Mouse (Mus musculus) MEL (cell line): ENCODE results near the gene Eno2.

Experiments
- CHD2 ChIP-seq: IDR thresholded peaks from 2 replicates; pipeline ENCODE4 v1.6.1; 2011; ENCODE audit warnings: low read length, improper control_type of control experiment
- CTCF ChIP-seq, 3 experiments: IDR thresholded peaks in 2 of 3; conservative IDR thresholded peaks in 1 of 3; 2 replicates each; pipeline ENCODE4 v1.5.1; 2011 to 2012; ENCODE audit warnings: low read length in 3 of 3, low read depth in 2 of 3, mild to moderate bottlenecking in 2 of 3, improper control_type of control experiment in 1 of 3, inconsistent platforms in 1 of 3, mixed read lengths in 1 of 3, moderate library complexity in 1 of 3; ENCODE audit not compliant: control insufficient read depth in 1 of 3, insufficient read depth in 1 of 3, poor library complexity in 1 of 3, severe bottlenecking in 1 of 3
- EP300 ChIP-seq, 2 experiments: IDR thresholded peaks; 2 replicates each; pipeline ENCODE4 v1.6.1; 2011; ENCODE audit warnings: improper control_type of control experiment in 2 of 2, low read length in 2 of 2, low read depth in 1 of 2, mild to moderate bottlenecking in 1 of 2
- ETS1 ChIP-seq: IDR thresholded peaks from 2 replicates; pipeline ENCODE4 v1.6.1; 2012; ENCODE audit warnings: low read depth, mild to moderate bottlenecking, inconsistent platforms, low read length, improper control_type of control experiment, moderate library complexity
- HCFC1 ChIP-seq: IDR thresholded peaks from 2 replicates; pipeline ENCODE4 v1.6.1; 2012; ENCODE audit warnings: low read depth, mild to moderate bottlenecking, inconsistent platforms, low read length, improper control_type of control experiment, moderate library complexity
- MAX ChIP-seq: IDR thresholded peaks from 2 replicates; pipeline ENCODE4 v1.6.1; 2011; ENCODE audit warnings: low read length, improper control_type of control experiment
- POLR2A ChIP-seq, 2 experiments: IDR thresholded peaks; 2 replicates each; pipeline ENCODE4 v1.6.1; 2011 to 2012; ENCODE audit warnings: low read length in 2 of 2, mild to moderate bottlenecking in 2 of 2, control low read depth in 1 of 2, improper control_type of control experiment in 1 of 2, low read depth in 1 of 2, moderate library complexity in 1 of 2; ENCODE audit not compliant: control insufficient read depth in 1 of 2, insufficient read depth in 1 of 2, poor library complexity in 1 of 2
- RAD21 ChIP-seq: IDR thresholded peaks from 2 replicates; pipeline ENCODE4 v1.6.1; 2011; ENCODE audit warnings: mild to moderate bottlenecking, low read depth, low read length, improper control_type of control experiment
- ZKSCAN1 ChIP-seq: IDR thresholded peaks from 2 replicates; pipeline ENCODE4 v1.6.1; 2012; ENCODE audit warnings: low read depth, mild to moderate bottlenecking, inconsistent platforms, low read length, improper control_type of control experiment, moderate library complexity

GRCm38 (mm10) chr6:124718703-124719102 is 50.8 kb downstream of the Eno2 start:
- TF ChIP-seq EP300 (IDR thresholded peaks at IDR 0.05; ENCODE audit: low read depth in 1 of 2, low read length in 2 of 2) (no peak), CTCF (IDR thresholded peaks at IDR 0.05 in 2 of 3, conservative IDR thresholded peaks at IDR 0.05 in 1 of 3; ENCODE audit: control insufficient read depth in 1 of 3, insufficient read depth in 1 of 3, low read depth in 2 of 3, low read length in 3 of 3, poor library complexity in 1 of 3, severe bottlenecking in 1 of 3) (no peak), CHD2 (no peak), MAX (no peak), HCFC1 (no peak), RAD21 (no peak), POLR2A (IDR thresholded peaks at IDR 0.05; ENCODE audit: control insufficient read depth in 1 of 2, insufficient read depth in 1 of 2, low read depth in 1 of 2, low read length in 2 of 2, poor library complexity in 1 of 2) (no peak), ETS1 (no peak), ZKSCAN1 (no peak)
